Mouse (Mus musculus) kidney, adult 8-10 months (tissue): ENCODE data around the gene Ak7.

Source experiments
- DNase-seq, 2 experiments: peaks; one replicate each; pipeline ENCODE4 v3.0.0; 2022

The Ak7 gene

GRCm38 (mm10) chr12:105705799-105706487 is at the start of gene Ak7:
TSS of gene Ak7 (plus strand) at chr12:105705976.
- peak; percentile 62 to 82 for DNase-seq

- no peak for DNase-seq
Measured at GRCm38 (mm10) chr12:105676274-105676673, 29.5 kb upstream of the Ak7 start.

GRCm38 (mm10) chr12:105678211-105678610 is 27.6 kb upstream of the Ak7 start:
- DNase-seq = no peak

GRCm38 (mm10) chr12:105678762-105679161 is 27.0 kb upstream of the Ak7 start:
- no peak for DNase-seq

GRCm38 (mm10) chr12:105683933-105684901 is 21.6 kb upstream of the Ak7 start, which contains the start of gene Gskip:
TSS of gene Gskip (plus strand) at chr12:105684829.
- DNase-seq = peak; percentile 52 to 60

GRCm38 (mm10) chr12:105685001-105685691 is 20.6 kb upstream of the Ak7 start, which contains the start of gene Atg2b:
TSS of gene Atg2b (minus strand) at chr12:105685211.
- peak; percentile 92 to 93 for DNase-seq

GRCm38 (mm10) chr12:105686791-105687190 is 19.0 kb upstream of the Ak7 start:
- DNase-seq = no peak

- DNase-seq = no peak
Measured at GRCm38 (mm10) chr12:105687416-105687815, 18.4 kb upstream of the Ak7 start.

GRCm38 (mm10) chr12:105688546-105688945 is 17.2 kb upstream of the Ak7 start:
- no peak for DNase-seq

GRCm38 (mm10) chr12:105689435-105689834 is 16.3 kb upstream of the Ak7 start:
- DNase-seq = no peak

- no peak for DNase-seq
Measured at GRCm38 (mm10) chr12:105694021-105694420, 11.8 kb upstream of the Ak7 start.

GRCm38 (mm10) chr12:105695848-105696247 is 9.9 kb upstream of the Ak7 start:
- no peak for DNase-seq

- no peak for DNase-seq
Measured at GRCm38 (mm10) chr12:105697104-105697780, 8.5 kb upstream of the Ak7 start.

- no peak for DNase-seq
Measured at GRCm38 (mm10) chr12:105700433-105700832, 5.3 kb upstream of the Ak7 start.

GRCm38 (mm10) chr12:105718616-105719015 is 12.8 kb downstream of the Ak7 start:
- peak; percentile 12 to 22 for DNase-seq

GRCm38 (mm10) chr12:105720196-105720595 is 14.4 kb downstream of the Ak7 start:
- no peak for DNase-seq

GRCm38 (mm10) chr12:105721452-105722132 is 15.8 kb downstream of the Ak7 start:
- no peak for DNase-seq

- DNase-seq = peak in 1 of 2 experiments; percentile 18
Measured at GRCm38 (mm10) chr12:105722657-105723056, 16.9 kb downstream of the Ak7 start.

GRCm38 (mm10) chr12:105724616-105725015 is 18.8 kb downstream of the Ak7 start:
- no peak for DNase-seq

- DNase-seq = no peak
Measured at GRCm38 (mm10) chr12:105725736-105726135, 20.0 kb downstream of the Ak7 start.

GRCm38 (mm10) chr12:105727268-105727667 is 21.5 kb downstream of the Ak7 start:
- no peak for DNase-seq

- DNase-seq = peak; percentile 17 to 22
Measured at GRCm38 (mm10) chr12:105727964-105728363, 22.2 kb downstream of the Ak7 start.
